Mouse (Mus musculus): ENCODE measurements around the gene Rwdd1. TPM values are rescaled to one million over a fixed set of nuclear protein-coding genes. Genes with fewer than 3 reads are reported as not detected.
"Not testable (repeated sequence)": the region's sequence is repeated elsewhere in the genome, so short reads cannot be mapped to it uniquely, and the experiment has no call there.

Rwdd1 gene
- polyA plus RNA-seq, 1 experiment from 2014 or later = 151 TPM

- H3K9ac ChIP-seq = no peak overlapping the region
- H3K9me3 ChIP-seq = no peaks in the 10 kb centered on the region
- H3K27me3 ChIP-seq = no peaks in the 10 kb centered on the region
- H3K4me2 ChIP-seq (replicated peaks) = no peak overlapping the region
- H3K36me3 ChIP-seq = peaks cover 58% of the 10 kb centered on the region
- H3K27ac ChIP-seq = no peak overlapping the region
- no peaks in the 10 kb centered on the region for H3K4me1 ChIP-seq
- no peak overlapping the region for H3K4me3 ChIP-seq
- no peak for ATAC-seq (ENCODE audit: insufficient number of reproducible peaks, insufficient read depth, low FRiP score, low TSS enrichment)
These were observed 21.0 kb downstream of the Rwdd1 start for GRCm38 (mm10) chr10:33998397-33998796.

DNA sequence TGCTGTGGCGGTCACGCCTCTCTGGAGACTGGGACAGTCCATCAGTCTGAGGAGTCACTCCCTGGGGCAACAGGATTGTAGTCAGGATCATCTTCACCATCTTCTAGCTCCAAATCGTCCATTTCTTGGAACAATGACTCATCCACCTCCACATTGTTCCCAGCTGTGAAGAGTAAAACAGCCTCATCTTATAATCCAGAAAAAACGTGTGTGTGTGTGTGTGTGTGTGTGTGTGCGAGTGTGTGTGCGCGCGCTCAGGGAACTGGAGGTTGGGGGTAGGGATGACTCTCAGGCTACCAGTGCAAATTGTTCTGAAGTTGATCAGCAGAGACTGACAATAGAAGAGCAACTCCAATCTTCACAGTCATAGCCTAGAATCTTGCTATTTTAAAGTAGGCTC lies 22.7 kb downstream of the Rwdd1 start:
- not testable (repeated sequence) for H3K9me3 ChIP-seq; H3K27me3 ChIP-seq; H3K27ac ChIP-seq; H3K4me1 ChIP-seq; H3K4me2 ChIP-seq (replicated peaks); H3K4me3 ChIP-seq; ATAC-seq (ENCODE audit: insufficient number of reproducible peaks, insufficient read depth, low FRiP score, low TSS enrichment); H3K9ac ChIP-seq
- WGBS = 87% methylated on average over 6 of the region's 8 CpGs
- peaks cover 66% of the 10 kb centered on the region for H3K36me3 ChIP-seq

DNA sequence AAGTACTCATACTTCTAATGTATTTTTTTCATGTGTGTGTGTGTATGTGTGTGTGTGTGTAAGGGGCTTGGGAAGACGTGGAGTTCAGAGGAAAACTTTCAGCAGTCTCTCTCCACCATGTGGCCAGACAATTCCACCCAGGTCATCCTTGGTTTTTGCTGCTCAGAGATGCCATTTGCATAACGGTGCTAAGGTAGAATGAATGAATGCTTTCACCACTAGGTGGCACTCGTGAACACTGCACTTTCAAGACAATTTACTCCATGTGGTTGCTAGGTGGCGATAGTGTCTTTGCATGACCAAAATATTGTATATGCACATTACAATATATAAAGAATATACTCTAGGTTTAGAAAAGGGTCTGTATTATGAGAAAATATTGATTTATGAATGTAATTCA lies 32.7 kb downstream of the Rwdd1 start:
- 18% methylated on average over 4 of the region's 4 CpGs for WGBS
- H3K36me3 ChIP-seq = no peaks in the 10 kb centered on the region; the same call in 1 of the 2 replicates
- no peak overlapping the region for H3K27ac ChIP-seq
- no peaks in the 10 kb centered on the region for H3K27me3 ChIP-seq
- no peaks in the 10 kb centered on the region for H3K4me1 ChIP-seq
- ATAC-seq (ENCODE audit: insufficient number of reproducible peaks, insufficient read depth, low FRiP score, low TSS enrichment) = peak; percentile 52; the same call in 1 of the 2 replicates
- H3K9ac ChIP-seq = no peak overlapping the region
- no peak overlapping the region for H3K4me2 ChIP-seq (replicated peaks)
- no peak overlapping the region for H3K4me3 ChIP-seq
- H3K9me3 ChIP-seq = no peaks in the 10 kb centered on the region

- no peak overlapping the region for H3K9ac ChIP-seq
- WGBS = 84% methylated on average over 7 of the region's 7 CpGs
- H3K4me1 ChIP-seq = no peaks in the 10 kb centered on the region
- H3K4me2 ChIP-seq (replicated peaks) = no peak overlapping the region
- H3K27me3 ChIP-seq = no peaks in the 10 kb centered on the region
- no peak for ATAC-seq (ENCODE audit: insufficient number of reproducible peaks, insufficient read depth, low FRiP score, low TSS enrichment)
- no peak overlapping the region for H3K4me3 ChIP-seq
- H3K9me3 ChIP-seq = no peaks in the 10 kb centered on the region
- H3K27ac ChIP-seq = no peak overlapping the region
- no peaks in the 10 kb centered on the region for H3K36me3 ChIP-seq
These were observed 44.5 kb downstream of the Rwdd1 start for GRCm38 (mm10) chr10:33974781-33975494.

GRCm38 (mm10) chr10:33952509-33952908 lies 66.9 kb downstream of the Rwdd1 start:
- H3K4me2 ChIP-seq (replicated peaks) = no peak overlapping the region
- H3K27ac ChIP-seq = no peak overlapping the region
- no peak overlapping the region for H3K9ac ChIP-seq
- no peak for ATAC-seq (ENCODE audit: insufficient number of reproducible peaks, insufficient read depth, low FRiP score, low TSS enrichment)
- no peaks in the 10 kb centered on the region for H3K9me3 ChIP-seq
- no peaks in the 10 kb centered on the region for H3K27me3 ChIP-seq
- 0 out of 2 replicates have a peak, but pooled peaks cover 10% of the 10 kb centered on the region for H3K4me1 ChIP-seq
- WGBS = 73% methylated on average over 3 of the region's 3 CpGs
- peaks cover 8% of the 10 kb centered on the region; the same call in 1 of the 2 replicates for H3K36me3 ChIP-seq
- H3K4me3 ChIP-seq = no peak overlapping the region

- Histone ChIP-seq H3K27ac (peak within 1 kb of the TSS; percentile 84), H3K9me3 (no peaks in the 10 kb centered on the region), H3K4me2 (replicated peaks) (peak within 1 kb of the TSS; percentile 62), H3K4me1 (0 out of 2 replicates have a peak, but pooled peaks cover 10% of the 10 kb centered on the region), H3K4me3 (peak within 1 kb of the TSS; percentile 73), H3K9ac (peak within 1 kb of the TSS; percentile 95), H3K27me3 (no peaks in the 10 kb centered on the region), H3K36me3 (peaks cover 8% of the 10 kb centered on the region; the same call in 1 of the 2 replicates)
- 2% methylated on average over 42 of the region's 42 CpGs for WGBS
- ATAC-seq (ENCODE audit: insufficient number of reproducible peaks, insufficient read depth, low FRiP score, low TSS enrichment) = peak; percentile 93
These were observed 68.4 kb downstream of the Rwdd1 start, which contains the start of gene Zup1 for GRCm38 (mm10) chr10:33950803-33951583. Gene Zup1, minus strand, starts transcription at chr10:33951269.

Other genes starting within 250 kb of the Rwdd1 start
- not detected in 2 replicates for gene Sult3a2, start 232.9 kb downstream of the Rwdd1 start, polyA plus RNA-seq (2016; fragmentation: Nextera tagmentation; extraction: Ambion mirVana)
- gene Sult3a1, start 161.9 kb downstream of the Rwdd1 start, polyA plus RNA-seq (2016; fragmentation: Nextera tagmentation; extraction: Ambion mirVana) = not detected in 2 replicates
- gene Rsph4a, start 114.5 kb downstream of the Rwdd1 start, polyA plus RNA-seq (2016; fragmentation: Nextera tagmentation; extraction: Ambion mirVana) = 0.10 TPM in 1 of 2 replicates, not detected in the other
- gene Zup1, start 68.4 kb downstream of the Rwdd1 start, polyA plus RNA-seq (2016; fragmentation: Nextera tagmentation; extraction: Ambion mirVana) = 27.5 and 28.6 TPM in 2 replicates
- not detected in 2 replicates for gene Trappc3l, start 18.0 kb upstream of the Rwdd1 start, polyA plus RNA-seq (2016; fragmentation: Nextera tagmentation; extraction: Ambion mirVana)
- not detected in 2 replicates for gene Calhm4, start 24.7 kb upstream of the Rwdd1 start, polyA plus RNA-seq (2016; fragmentation: Nextera tagmentation; extraction: Ambion mirVana)
- gene Calhm5, start 76.9 kb upstream of the Rwdd1 start, polyA plus RNA-seq (2016; fragmentation: Nextera tagmentation; extraction: Ambion mirVana) = 0.48 and 0.61 TPM in 2 replicates
- 0.74 and 0.83 TPM in 2 replicates for gene Calhm6, start 108.4 kb upstream of the Rwdd1 start, polyA plus RNA-seq (2016; fragmentation: Nextera tagmentation; extraction: Ambion mirVana)
- 47.5 and 49.3 TPM in 2 replicates for gene Dse, start 188.1 kb upstream of the Rwdd1 start, polyA plus RNA-seq (2016; fragmentation: Nextera tagmentation; extraction: Ambion mirVana)